ENCODE assay signal across 8 mouse cellular contexts in the genomic region with DNA sequence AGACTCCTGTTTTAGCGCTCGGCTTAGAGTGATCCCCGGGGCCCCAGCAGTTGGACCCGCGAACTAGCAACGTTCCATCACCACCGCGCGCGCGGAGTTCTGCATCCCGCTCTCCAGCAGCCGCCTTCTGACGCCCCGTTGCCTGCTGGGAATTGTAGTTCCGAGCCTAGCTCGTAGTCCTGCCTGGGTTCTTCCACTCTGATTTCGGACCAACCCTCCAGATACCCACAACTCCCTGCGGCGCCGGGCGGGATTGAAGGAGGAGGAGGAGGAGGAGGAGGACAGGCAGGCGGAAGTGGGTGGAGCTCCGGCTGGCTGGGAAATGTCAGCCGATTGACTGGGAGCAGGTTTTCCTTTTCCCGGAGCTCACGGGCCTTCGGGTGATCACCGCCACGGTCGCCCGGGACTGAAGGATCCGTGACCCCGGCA. TPM values are rescaled to one million over a fixed set of nuclear protein-coding genes. Genes with fewer than 3 reads are reported as not detected.
DNase-seq lines count a peak whose midpoint lies in the region; ATAC-seq and TF ChIP-seq lines count a peak whose summit lies in the region.

Lmbrd2 (plus strand) TSS at position 299 of the 429 bp plus-strand sequence.

- peak; percentile 96 for DNase-seq in c-Kit-negative CD71-positive TER-119-positive erythroid progenitor cells, embryonic 14.5 days (ENCODE audit: low read depth, low spot score)
- DNase-seq in forebrain, embryonic 10.5 days (ENCODE audit: extremely low spot score, low spot score): peak; percentile 98
- DNase-seq in kidney, postnatal 25 days: peak; percentile 97 to 98
- DNase-seq in liver, embryonic 14.5 days (ENCODE audit: low read depth in 3 of 3, low spot score in 3 of 3): peak; percentile 96 to 98 (median 98)
- DNase-seq in neural tube, embryonic 11.5 days (ENCODE audit: low spot score): peak; percentile 97
- peak; percentile 98 for DNase-seq in stomach, postnatal 0 days (ENCODE audit: low spot score)

- peak within 1 kb of the TSS; percentile 90 for H3K27ac ChIP-seq in forebrain, embryonic 10.5 days
- H3K27ac ChIP-seq in heart, embryonic 15.5 days: peak within 1 kb of the TSS; percentile 77
- peak within 1 kb of the TSS; percentile 47 for H3K27ac ChIP-seq in liver, embryonic 14.5 days
- peak within 1 kb of the TSS; percentile 35; the same call in 1 of the 2 replicates for H3K27ac ChIP-seq in neural tube, embryonic 11.5 days (ENCODE audit: low read depth, low read length)
- H3K27ac ChIP-seq in stomach, postnatal 0 days (replicated peaks): peak within 1 kb of the TSS; percentile 89

- peak within 1 kb of the TSS; percentile 80 for H3K4me2 ChIP-seq in heart, embryonic 15.5 days
- peak within 1 kb of the TSS; percentile 94 for H3K4me2 ChIP-seq in liver, embryonic 14.5 days (ENCODE audit: low read depth)
- peak within 1 kb of the TSS; percentile 73 for H3K4me2 ChIP-seq in neural tube, embryonic 11.5 days (ENCODE audit: low read depth)
- H3K4me2 ChIP-seq in stomach, postnatal 0 days (replicated peaks; ENCODE audit: low read depth): peak within 1 kb of the TSS; percentile 72

- H3K27me3 ChIP-seq in forebrain, embryonic 10.5 days (ENCODE audit: poor library complexity, severe bottlenecking): no peaks in the 10 kb centered on the region
- H3K27me3 ChIP-seq in heart, embryonic 15.5 days: no peaks in the 10 kb centered on the region
- no peaks in the 10 kb centered on the region for H3K27me3 ChIP-seq in liver, embryonic 14.5 days (ENCODE audit: control insufficient read depth, insufficient read depth, low read length)
- H3K27me3 ChIP-seq in neural tube, embryonic 11.5 days (ENCODE audit: control insufficient read depth, insufficient read depth, low read length): no peaks in the 10 kb centered on the region
- no peaks in the 10 kb centered on the region for H3K27me3 ChIP-seq in stomach, postnatal 0 days (ENCODE audit: control insufficient read depth, insufficient read depth, low read length)

- H3K9me3 ChIP-seq in forebrain, embryonic 10.5 days: no peaks in the 10 kb centered on the region; the same call in 1 of the 2 replicates
- no peaks in the 10 kb centered on the region for H3K9me3 ChIP-seq in heart, embryonic 15.5 days (replicated peaks)
- no peaks in the 10 kb centered on the region for H3K9me3 ChIP-seq in liver, embryonic 14.5 days (ENCODE audit: control insufficient read depth, low read length)
- H3K9me3 ChIP-seq in neural tube, embryonic 11.5 days (ENCODE audit: control insufficient read depth, low read length): no peaks in the 10 kb centered on the region
- H3K9me3 ChIP-seq in stomach, postnatal 0 days (ENCODE audit: control insufficient read depth, low read length): no peaks in the 10 kb centered on the region

- peak within 1 kb of the TSS; percentile 90 for H3K4me3 ChIP-seq in forebrain, embryonic 10.5 days
- peak within 1 kb of the TSS; percentile 89 for H3K4me3 ChIP-seq in heart, embryonic 15.5 days
- peak within 1 kb of the TSS; percentile 80 to 99 for H3K4me3 ChIP-seq in liver, embryonic 14.5 days (ENCODE audit: insufficient read depth in 1 of 2, low read depth in 2 of 2, low read length in 2 of 2)
- peak within 1 kb of the TSS; percentile 82 for H3K4me3 ChIP-seq in neural tube, embryonic 11.5 days (ENCODE audit: low read depth, low read length)
- peak within 1 kb of the TSS; percentile 98 for H3K4me3 ChIP-seq in stomach, postnatal 0 days (ENCODE audit: low read depth, low read length)

- peaks cover 43% of the 10 kb centered on the region for H3K36me3 ChIP-seq in forebrain, embryonic 10.5 days (replicated peaks)
- H3K36me3 ChIP-seq in heart, embryonic 15.5 days: peaks cover 19% of the 10 kb centered on the region
- peaks cover 21% of the 10 kb centered on the region for H3K36me3 ChIP-seq in liver, embryonic 14.5 days (replicated peaks; ENCODE audit: control insufficient read depth, insufficient read depth, low read depth)
- H3K36me3 ChIP-seq in neural tube, embryonic 11.5 days (ENCODE audit: control insufficient read depth, insufficient read depth, low read length): peaks cover 9% of the 10 kb centered on the region
- H3K36me3 ChIP-seq in stomach, postnatal 0 days (ENCODE audit: control insufficient read depth, insufficient read depth, low read length): no peaks in the 10 kb centered on the region

- WGBS in forebrain, embryonic 10.5 days: under 1% methylated on average over 34 of the region's 34 CpGs
- under 1% methylated on average over 34 of the region's 34 CpGs for WGBS in heart, embryonic 15.5 days
- WGBS in liver, embryonic 14.5 days (ENCODE audit: insufficient replicate concordance): under 1% methylated on average over 34 of the region's 34 CpGs
- WGBS in neural tube, embryonic 11.5 days: under 1% methylated on average over 34 of the region's 34 CpGs
- 0% methylated on average over 33 of the region's 34 CpGs for WGBS in stomach, postnatal 0 days

- H3K9ac ChIP-seq in heart, embryonic 15.5 days: peak within 1 kb of the TSS; percentile 83
- H3K9ac ChIP-seq in liver, embryonic 14.5 days (replicated peaks): peak within 1 kb of the TSS; percentile 90
- peak within 1 kb of the TSS; percentile 71 for H3K9ac ChIP-seq in neural tube, embryonic 11.5 days (ENCODE audit: low read length)
- peak within 1 kb of the TSS; percentile 95 for H3K9ac ChIP-seq in stomach, postnatal 0 days (ENCODE audit: low read length)

- TF ChIP-seq CTCF in liver, embryonic 14.5 days (IDR thresholded peaks at IDR 0.05; ENCODE audit: low read depth): peak; percentile 14; the same call in 1 of the 2 replicates
- TF ChIP-seq CTCF in stomach, postnatal 0 days (IDR thresholded peaks at IDR 0.05; ENCODE audit: low read depth): no peak

- peak; percentile 97 for ATAC-seq in CD4-positive, CD25-positive, alpha-beta regulatory T cell, adult 4 months
- ATAC-seq in heart, embryonic 15.5 days (replicated peaks; ENCODE audit: insufficient number of reproducible peaks, insufficient read depth, low FRiP score, low read depth): peak; percentile 99
- peak; percentile 99 for ATAC-seq in liver, embryonic 14.5 days (ENCODE audit: insufficient read depth)
- ATAC-seq in neural tube, embryonic 11.5 days (ENCODE audit: insufficient read depth, low FRiP score, low TSS enrichment): peak; percentile 98
- ATAC-seq in stomach, postnatal 0 days (ENCODE audit: low FRiP score, low TSS enrichment): peak; percentile 99

- peaks cover 27% of the 10 kb centered on the region for H3K4me1 ChIP-seq in forebrain, embryonic 10.5 days
- H3K4me1 ChIP-seq in heart, embryonic 15.5 days (replicated peaks): peaks cover 24% of the 10 kb centered on the region
- H3K4me1 ChIP-seq in liver, embryonic 14.5 days (replicated peaks; ENCODE audit: control insufficient read depth in 2 of 2, insufficient read depth in 2 of 2, low read length in 1 of 2): peaks cover 10 to 20% of the 10 kb centered on the region in 2 experiments
- peaks cover 11% of the 10 kb centered on the region; the same call in 1 of the 2 replicates for H3K4me1 ChIP-seq in neural tube, embryonic 11.5 days (ENCODE audit: control insufficient read depth, insufficient read depth, low read length)
- no peaks in the 10 kb centered on the region for H3K4me1 ChIP-seq in stomach, postnatal 0 days (replicated peaks; ENCODE audit: control insufficient read depth, insufficient read depth)

- TF ChIP-seq EP300 in liver, embryonic 14.5 days (IDR thresholded peaks at IDR 0.05; ENCODE audit: low read depth): no peak
- TF ChIP-seq EP300 in stomach, postnatal 0 days (optimal IDR thresholded peaks at IDR 0.05): no peak

RNA-seq across cellular contexts. Expression of gene Lmbrd2, which starts in this region (rescaled TPM):
- 1 to 10 TPM; 4.2 to 4.9 TPM for polyA plus RNA-seq in CD4-positive, CD25-positive, alpha-beta regulatory T cell, adult 4 months (2017; shearing (Covaris generic))
- 2.2 and 2.7 TPM in 2 replicates for polyA plus RNA-seq in forebrain, embryonic 10.5 days (2016; fragmentation: Nextera tagmentation; extraction: Ambion mirVana)
- polyA plus RNA-seq in heart, embryonic 15.5 days (2015; fragmentation: Nextera tagmentation; extraction: Ambion mirVana): 1.5 and 2.2 TPM in 2 replicates
- 2.7 and 3.1 TPM in 2 replicates for polyA plus RNA-seq in liver, embryonic 14.5 days (2012; rRNA removed)
- 2.1 and 2.4 TPM in 2 replicates for polyA plus RNA-seq in liver, embryonic 14.5 days (2014; fragmentation: Nextera tagmentation; extraction: Ambion mirVana)
- polyA plus RNA-seq in neural tube, embryonic 11.5 days (2014; fragmentation: Nextera tagmentation; extraction: Ambion mirVana): 3.9 and 4.7 TPM in 2 replicates
- polyA plus RNA-seq in stomach, postnatal 0 days (2015; fragmentation: Nextera tagmentation; extraction: Ambion mirVana): 2.7 and 3.1 TPM in 2 replicates

Comparison
In these comparisons a context has a peak if more than half of its experiments do, and no peak if none do; other contexts are left out.
1. Peak in every context shown above with its lines: DNase-seq, ATAC-seq, H3K4me3 ChIP-seq and H3K27ac ChIP-seq.
2. H3K27ac ChIP-seq: peak in every context shown above with its lines; median percentile 90 in forebrain, embryonic 10.5 days; 89 in stomach, postnatal 0 days; 77 in heart, embryonic 15.5 days; 47 in liver, embryonic 14.5 days; 35 in neural tube, embryonic 11.5 days.